Mouse (Mus musculus) embryonic stem cell, embryonic (primary cell): ENCODE measurements around the gene Lama5.

ENCODE experiments used
- CTCF ChIA-PET, 4 experiments: fragments of 300-600 bp in 2 of 4; fragments of 350-600 bp in 2 of 4; sonication (Branson Sonifier 250); formaldehyde crosslinking; loops; one replicate each; lab custom pipeline; 2022; ENCODE audit warnings: inconsistent platforms in 2 of 4; lab: Charles Lee
- POLR2A ChIA-PET, 4 experiments: fragments of 300-600 bp in 2 of 4; fragments of 350-600 bp in 2 of 4; sonication (Branson Sonifier 250); formaldehyde crosslinking; loops; one replicate each; lab custom pipeline; 2022; ENCODE audit warnings: antibody characterized with exemption in 4 of 4, inconsistent platforms in 1 of 4; lab: Charles Lee

The Lama5 gene

DNA sequence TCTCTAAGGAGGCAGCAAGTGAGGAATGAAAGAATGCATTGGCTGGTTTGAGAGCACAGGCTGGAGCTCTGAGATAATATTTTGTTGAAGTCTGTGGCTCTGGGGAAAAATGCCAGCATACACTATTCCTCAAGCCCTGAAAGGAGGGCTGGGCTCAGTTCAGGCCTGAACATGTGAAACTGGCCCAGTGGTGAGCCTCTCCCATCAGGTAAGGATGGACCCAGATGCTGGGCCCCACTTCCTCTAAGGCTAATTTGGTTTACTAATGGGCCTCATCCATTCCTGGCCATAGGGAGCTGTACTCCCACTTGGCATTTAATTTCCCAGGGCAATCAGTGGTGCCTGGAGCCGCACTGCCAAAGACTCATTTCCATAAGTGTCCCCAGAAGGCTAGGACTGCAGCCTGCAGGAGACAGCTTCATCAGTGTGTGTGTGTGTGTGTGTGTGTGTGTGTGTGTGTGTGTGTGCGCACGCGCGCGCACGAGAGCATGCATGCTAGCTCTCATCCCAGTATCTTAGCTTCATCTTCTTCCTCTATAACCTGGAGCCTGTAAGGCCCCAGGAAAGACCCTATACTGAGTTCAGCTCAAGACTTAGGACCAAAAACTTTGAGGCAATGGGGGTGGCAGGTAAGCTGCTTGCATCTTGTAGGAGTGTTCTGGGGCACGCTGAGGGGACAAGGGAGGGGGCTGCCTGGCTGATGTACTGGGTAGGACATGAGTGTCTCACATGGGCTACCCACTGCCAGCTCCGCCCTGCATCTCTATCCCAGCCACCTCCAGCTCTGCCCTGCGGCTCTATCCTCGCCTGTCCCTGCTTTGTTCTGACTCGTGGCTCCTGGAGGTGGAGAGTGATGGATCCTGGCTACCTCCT is 20.3 kb downstream of the Lama5 start:
- POLR2A ChIA-PET, result interaction anchor here (0.6 to 32.9 kb wide), 24 partner anchors 11 to 698 kb away, joined by 3 to 743 read pairs (median 4); partner anchors contain the start of genes Lama5 (in 2 of the 4) and Rps21 (in 2 of the 4)

DNA sequence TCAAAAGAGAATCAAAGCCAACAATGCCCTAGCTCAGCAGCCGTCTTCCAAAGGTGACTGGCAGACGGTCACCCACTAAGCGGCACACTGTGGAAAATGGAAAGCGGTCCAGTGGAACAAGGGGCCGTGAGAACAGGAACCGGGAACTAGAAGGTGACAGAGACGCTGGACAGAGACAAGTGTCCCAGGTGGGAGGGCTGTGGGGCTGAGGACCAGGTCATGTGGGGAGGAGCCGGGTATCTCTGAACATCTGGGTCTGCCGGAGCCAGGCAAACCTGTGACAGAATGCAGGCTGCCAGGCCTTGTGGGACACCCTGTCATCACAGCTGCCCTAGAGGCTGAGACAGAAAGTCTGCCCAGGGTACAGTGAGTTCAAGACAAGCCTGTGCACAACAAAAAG is 21.2 kb downstream of the Lama5 start:
- POLR2A ChIA-PET, result interaction anchor here (0.6 to 32.9 kb wide), 16 partner anchors 10 to 53 kb away, joined by 3 to 743 read pairs (median 4); partner anchors contain the start of genes Lama5 (in 2 of the 4) and Rps21 (in 1 of the 4)
- CTCF ChIA-PET, result interaction anchor here in 2 of 4 experiments (0.6 to 1.0 kb wide), 3 partner anchors 9 to 108 kb away, joined by 3 to 6 read pairs (median 3); no protein-coding TSS in a partner anchor

More for the DNA sequence above, 20.3 kb downstream of the Lama5 start:
- CTCF ChIA-PET, result interaction anchor here (0.6 to 1.4 kb wide), 8 partner anchors 10 to 109 kb away, joined by 3 to 6 read pairs (median 4); no protein-coding TSS in a partner anchor

DNA sequence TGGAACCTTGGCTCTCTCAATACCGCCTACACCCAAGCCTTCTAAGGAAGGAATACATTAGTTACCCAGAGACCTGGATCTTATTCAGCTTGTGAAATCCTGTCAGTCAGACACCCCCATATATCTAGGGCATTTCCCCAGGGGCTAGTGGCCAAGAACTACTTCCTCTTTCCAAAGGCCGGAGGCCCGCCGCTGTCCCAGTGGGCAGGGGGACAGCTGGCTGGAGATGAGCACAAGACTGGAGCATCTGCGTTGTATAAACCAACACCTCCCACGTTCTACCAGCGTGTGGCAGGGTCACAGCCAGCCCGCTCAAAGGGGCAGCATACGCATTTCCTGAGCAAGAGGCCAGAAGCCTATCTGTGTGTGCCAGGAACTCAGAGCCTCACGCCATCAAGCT is 22.9 kb downstream of the Lama5 start:
- POLR2A ChIA-PET, result interaction anchor here in 2 of 4 experiments (0.9 to 32.9 kb wide), 7 partner anchors 11 to 55 kb away, joined by 3 to 743 read pairs (median 18); partner anchors contain the start of genes Lama5 (in 2 of the 2) and Rps21 (in 1 of the 2)
- CTCF ChIA-PET, result interaction anchor here in 2 of 4 experiments (1.3 to 1.6 kb wide), 3 partner anchors 10 to 48 kb away, joined by 3 to 5 read pairs (median 3); no protein-coding TSS in a partner anchor

DNA sequence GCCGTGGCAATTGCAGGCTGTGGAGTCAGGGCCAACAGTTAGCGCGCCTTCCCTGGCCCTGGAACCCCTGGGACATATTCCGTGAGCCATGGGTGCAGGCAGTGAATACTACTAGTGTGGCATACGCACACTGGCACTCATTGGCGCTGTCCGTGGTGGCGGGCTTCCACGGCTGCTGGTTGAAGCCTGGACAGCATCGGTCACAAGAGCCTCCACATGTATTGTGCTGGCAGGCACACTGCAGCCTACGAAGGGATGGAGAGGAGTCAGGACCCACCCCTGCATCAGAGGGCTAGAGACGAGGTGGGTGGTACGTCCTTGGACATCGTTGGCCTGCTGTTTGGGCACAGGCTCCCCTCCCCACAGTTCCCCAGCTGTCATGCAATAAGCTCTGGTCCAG is 23.4 kb downstream of the Lama5 start:
- POLR2A ChIA-PET, result interaction anchor here in 2 of 4 experiments (0.6 to 32.9 kb wide), 9 partner anchors 8 to 85 kb away, joined by 3 to 743 read pairs (median 4); partner anchors contain the start of genes Lama5 (in 2 of the 2) and Rps21 (in 2 of the 2)
- CTCF ChIA-PET, result interaction anchor here in 2 of 4 experiments (0.5 to 1.6 kb wide), 4 partner anchors 11 to 989 kb away, joined by 3 to 5 read pairs (median 3); no protein-coding TSS in a partner anchor

DNA sequence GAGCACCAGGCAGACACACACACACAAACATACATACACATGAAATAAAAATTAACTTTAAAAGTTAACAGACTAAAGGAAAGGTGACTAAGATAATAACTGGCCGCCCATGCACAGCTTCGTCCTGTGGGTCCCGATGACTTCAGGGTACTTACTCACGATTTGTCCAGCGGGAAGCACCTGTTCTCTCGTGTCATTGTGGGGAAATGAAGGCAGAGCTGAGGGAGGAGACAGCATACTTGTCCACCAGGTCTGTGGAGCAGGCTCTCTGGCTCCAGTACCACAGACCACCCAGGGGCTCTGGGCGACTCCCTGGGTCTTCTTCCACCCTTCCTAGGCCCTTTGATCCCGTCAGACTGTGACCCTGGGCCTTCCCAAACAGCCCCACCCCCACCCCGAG is 24.4 kb downstream of the Lama5 start:
- CTCF ChIA-PET, result interaction anchor here in 1 of 4 experiments (1.1 kb wide), 1 partner anchor 11 kb away, joined by 3 read pairs; no protein-coding TSS in a partner anchor
- POLR2A ChIA-PET, result interaction anchor here in 3 of 4 experiments (0.6 to 32.9 kb wide), 13 partner anchors 8 to 84 kb away, joined by 3 to 743 read pairs (median 4); partner anchors contain the start of genes Lama5 (in 2 of the 3) and Rps21 (in 2 of the 3)

DNA sequence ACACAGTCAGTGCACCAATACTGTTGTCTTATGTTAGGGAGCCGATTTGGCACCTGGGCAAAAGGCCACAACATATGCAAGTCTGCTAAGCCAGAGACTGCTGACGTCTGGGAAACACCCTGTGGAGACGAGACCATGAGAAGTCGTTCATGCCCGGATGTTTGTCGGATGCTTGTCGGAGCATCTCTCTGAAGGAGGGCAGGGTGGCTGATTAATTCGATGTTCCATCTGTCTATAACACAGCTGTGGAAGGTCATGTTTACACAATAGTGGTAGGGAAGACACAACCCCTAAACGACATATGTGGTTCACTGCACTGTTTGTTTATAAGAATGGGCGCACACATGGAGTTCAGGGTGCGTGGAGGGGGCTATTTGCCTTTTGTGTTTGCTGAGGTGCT is 25.0 kb downstream of the Lama5 start:
- POLR2A ChIA-PET, result interaction anchor here in 3 of 4 experiments (0.6 to 32.9 kb wide), 17 partner anchors 8 to 246 kb away, joined by 3 to 743 read pairs (median 4); partner anchors contain the start of genes Lama5 (in 2 of the 3) and Rps21 (in 1 of the 3)
- CTCF ChIA-PET, result interaction anchor here in 1 of 4 experiments (1.1 kb wide), 1 partner anchor 12 kb away, joined by 3 read pairs; no protein-coding TSS in a partner anchor

DNA sequence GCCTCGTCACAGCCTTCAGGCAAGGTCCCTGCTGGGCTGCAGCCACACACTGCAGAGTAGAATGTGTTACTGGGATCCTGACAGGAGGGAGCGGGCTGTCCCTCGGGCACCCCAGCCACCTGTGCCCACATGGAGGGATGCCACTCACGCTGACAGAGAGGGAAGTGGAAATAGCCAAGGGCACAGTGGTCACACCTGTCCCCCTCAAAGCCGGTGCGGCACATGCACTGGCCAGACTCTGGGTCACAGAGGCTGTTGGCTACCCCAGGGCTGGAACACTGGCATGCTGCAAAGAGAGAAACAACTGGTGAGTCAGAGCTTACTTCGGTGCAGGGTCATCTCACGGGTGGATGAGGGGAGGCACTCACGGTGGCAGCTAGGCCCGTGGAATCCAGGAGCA is 26.9 kb downstream of the Lama5 start:
- ChIA-PET POLR2A (interaction anchor here (0.6 to 32.9 kb wide), 15 partner anchors 8 to 238 kb away, joined by 3 to 743 read pairs (median 3); partner anchors contain the start of genes Hrh3 (in 1 of the 4), Lama5 (in 1 of the 4) and Rps21 (in 1 of the 4)), CTCF (interaction anchor here in 3 of 4 experiments (0.6 to 2.3 kb wide), 4 partner anchors 9 to 1132 kb away, joined by 3 to 14 read pairs (median 8); no protein-coding TSS in a partner anchor)

DNA sequence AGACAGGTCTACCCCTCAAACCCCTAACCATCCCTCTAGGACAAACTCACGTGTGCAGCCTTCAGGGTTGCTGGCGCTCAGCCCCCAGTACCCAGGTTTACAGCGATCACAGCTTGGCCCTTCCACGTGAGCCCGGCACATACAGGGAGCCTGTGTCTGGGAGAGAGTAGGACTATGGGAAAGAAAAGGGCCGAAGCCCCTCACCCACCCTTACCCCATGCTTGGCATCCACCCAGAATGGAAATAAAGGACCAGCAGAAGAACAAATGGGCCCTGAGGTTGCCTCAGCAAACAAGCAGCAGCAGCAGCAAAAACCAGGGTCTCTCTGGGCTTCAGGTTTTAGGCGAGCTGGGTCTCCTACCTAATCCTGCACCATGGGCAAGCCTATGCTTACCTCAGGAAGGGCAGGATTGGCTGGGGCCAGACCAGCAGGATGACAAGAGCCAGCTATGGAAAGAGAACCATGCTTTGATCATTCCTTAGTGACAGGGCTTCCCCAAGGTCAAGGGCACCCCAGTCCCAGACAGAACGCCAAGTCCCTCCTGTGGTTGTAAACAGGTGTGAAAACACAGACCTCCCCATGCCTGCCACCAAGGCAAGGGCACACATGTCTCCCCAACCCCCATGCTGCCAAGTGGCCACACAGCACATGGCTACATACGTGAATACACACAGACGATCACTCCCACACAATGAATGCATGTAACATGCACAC is 28.2 kb downstream of the Lama5 start:
- POLR2A ChIA-PET, result interaction anchor here in 2 of 4 experiments (1.0 to 32.9 kb wide), 8 partner anchors 10 to 93 kb away, joined by 3 to 743 read pairs (median 4); partner anchors contain the start of genes Hrh3 (in 1 of the 2), Lama5 (in 1 of the 2) and Rps21 (in 1 of the 2)
- CTCF ChIA-PET, result interaction anchor here in 1 of 4 experiments (2.3 kb wide), 1 partner anchor 10 kb away, joined by 14 read pairs; no protein-coding TSS in a partner anchor

DNA sequence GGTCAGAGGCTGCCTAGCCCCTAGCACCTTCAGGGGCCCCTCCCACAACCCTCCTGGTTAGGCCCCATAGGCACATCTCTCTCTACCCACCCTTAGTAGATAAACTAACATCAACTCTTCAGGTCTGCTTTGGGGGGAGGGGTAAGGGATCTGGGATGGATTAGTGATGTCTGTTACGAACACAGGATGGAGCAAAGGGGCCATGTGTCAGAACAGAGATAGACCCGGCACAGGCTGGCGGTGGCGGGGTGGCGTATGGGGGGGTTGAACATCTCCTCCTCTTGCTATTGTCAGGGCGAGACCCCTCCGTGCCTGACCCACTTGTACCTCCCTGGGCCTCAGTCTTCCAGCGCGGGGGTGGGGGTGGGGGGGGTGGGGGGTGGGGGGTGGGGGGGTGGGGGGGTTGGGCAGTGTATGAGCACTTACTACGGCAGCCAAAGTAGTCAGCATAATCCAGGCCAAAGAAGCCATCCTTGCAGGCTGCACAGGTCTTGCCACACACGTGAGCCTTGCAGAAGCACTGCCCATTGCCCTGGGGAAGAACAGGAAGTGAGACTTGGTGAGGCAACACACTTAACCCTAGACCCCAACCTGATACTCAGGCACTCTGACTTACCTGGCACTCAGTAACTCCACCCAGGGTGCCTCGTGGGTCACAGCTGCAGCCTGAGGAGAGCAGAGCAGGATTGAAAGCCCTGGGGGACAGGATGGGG is 28.9 kb downstream of the Lama5 start:
- POLR2A ChIA-PET, result interaction anchor here in 2 of 4 experiments (0.7 to 32.9 kb wide), 10 partner anchors 11 to 61 kb away, joined by 3 to 743 read pairs (median 10); partner anchors contain the start of genes Lama5 (in 1 of the 2) and Rps21 (in 1 of the 2)

DNA sequence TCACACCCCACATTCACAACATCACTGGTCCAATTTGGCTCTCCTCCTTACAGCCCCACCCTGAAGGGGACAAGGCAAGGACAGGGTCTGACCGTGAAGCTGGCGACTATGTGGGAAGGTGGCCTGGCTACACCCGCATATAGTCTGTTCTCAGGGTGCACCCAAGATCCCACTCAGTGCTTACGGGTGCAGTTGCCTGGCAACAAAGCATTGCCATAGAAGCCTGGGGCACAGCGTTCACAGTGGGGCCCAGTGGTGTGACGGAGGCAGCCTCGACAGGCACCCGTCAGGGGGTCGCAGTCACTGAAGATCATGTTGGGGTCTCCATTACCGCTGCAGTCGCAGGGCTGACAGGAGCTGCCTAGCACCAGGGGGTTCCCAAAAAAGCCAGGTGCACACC is 38.3 kb downstream of the Lama5 start:
- ChIA-PET POLR2A (interaction anchor here in 2 of 4 experiments (0.5 to 1.6 kb wide), 5 partner anchors 9 to 70 kb away, joined by 3 to 5 read pairs (median 4); partner anchors contain the start of gene Rps21 (in 1 of the 2)), CTCF (no interaction called here)

More for the DNA sequence above, 28.9 kb downstream of the Lama5 start:
- CTCF ChIA-PET, result interaction anchor here in 1 of 4 experiments (0.6 to 2.3 kb wide), 2 partner anchors 11 to 1716 kb away, joined by 8 to 14 read pairs; no protein-coding TSS in a partner anchor

DNA sequence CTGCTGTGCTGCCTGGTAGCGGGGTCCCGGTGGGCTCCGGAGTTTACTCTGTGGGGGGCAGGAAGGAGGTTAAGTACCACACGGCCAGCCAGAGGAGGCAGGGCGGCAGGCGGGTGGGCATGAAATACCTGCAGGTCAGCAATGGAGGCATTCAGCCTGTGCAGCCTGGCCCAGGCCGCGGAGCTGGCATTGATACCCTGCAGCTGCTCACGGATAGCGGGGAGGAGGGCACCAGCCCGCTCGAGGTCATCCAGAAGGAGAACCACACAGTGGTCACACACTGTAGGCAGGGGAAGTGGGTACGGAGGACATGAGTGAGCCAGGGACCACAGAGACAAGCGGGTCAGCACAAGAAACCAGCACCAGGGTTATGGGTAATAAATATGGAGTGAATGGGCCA is 40.0 kb downstream of the Lama5 start:
- CTCF ChIA-PET, result interaction anchor here in 2 of 4 experiments (1.0 to 1.3 kb wide), 2 partner anchors 65 to 66 kb away, joined by 4 to 12 read pairs; no protein-coding TSS in a partner anchor
- POLR2A ChIA-PET, result interaction anchor here in 3 of 4 experiments (0.8 to 5.1 kb wide), 8 partner anchors 9 to 74 kb away, joined by 3 to 30 read pairs (median 4); partner anchors contain the start of gene Rps21 (in 2 of the 3)

DNA sequence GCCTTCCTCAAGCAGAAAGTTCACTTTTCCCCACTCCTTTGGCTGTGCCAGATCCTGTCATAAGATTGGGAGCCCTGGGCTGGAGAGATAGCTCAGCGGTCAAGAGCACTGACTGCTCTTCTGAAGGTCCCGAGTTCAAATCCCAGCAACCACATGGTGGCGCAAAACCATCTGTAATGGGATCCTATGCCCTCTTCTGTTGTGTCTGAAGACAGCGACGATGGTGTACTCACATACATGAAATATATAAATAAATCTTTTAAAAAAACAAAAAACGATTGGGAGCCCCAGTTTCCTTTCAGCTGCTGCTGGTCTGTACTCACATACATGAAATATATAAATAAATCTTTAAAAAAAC is 40.9 kb downstream of the Lama5 start:
- ChIA-PET POLR2A (interaction anchor here in 3 of 4 experiments (0.7 to 5.1 kb wide), 17 partner anchors 8 to 143 kb away, joined by 3 to 30 read pairs (median 3); partner anchors contain the start of genes Rps21 (in 2 of the 3), Psma7 (in 1 of the 3) and Ss18l1 (in 1 of the 3)), CTCF (interaction anchor here (0.6 to 2.8 kb wide), 11 partner anchors 9 to 948 kb away, joined by 3 to 16 read pairs (median 3); no protein-coding TSS in a partner anchor)

DNA sequence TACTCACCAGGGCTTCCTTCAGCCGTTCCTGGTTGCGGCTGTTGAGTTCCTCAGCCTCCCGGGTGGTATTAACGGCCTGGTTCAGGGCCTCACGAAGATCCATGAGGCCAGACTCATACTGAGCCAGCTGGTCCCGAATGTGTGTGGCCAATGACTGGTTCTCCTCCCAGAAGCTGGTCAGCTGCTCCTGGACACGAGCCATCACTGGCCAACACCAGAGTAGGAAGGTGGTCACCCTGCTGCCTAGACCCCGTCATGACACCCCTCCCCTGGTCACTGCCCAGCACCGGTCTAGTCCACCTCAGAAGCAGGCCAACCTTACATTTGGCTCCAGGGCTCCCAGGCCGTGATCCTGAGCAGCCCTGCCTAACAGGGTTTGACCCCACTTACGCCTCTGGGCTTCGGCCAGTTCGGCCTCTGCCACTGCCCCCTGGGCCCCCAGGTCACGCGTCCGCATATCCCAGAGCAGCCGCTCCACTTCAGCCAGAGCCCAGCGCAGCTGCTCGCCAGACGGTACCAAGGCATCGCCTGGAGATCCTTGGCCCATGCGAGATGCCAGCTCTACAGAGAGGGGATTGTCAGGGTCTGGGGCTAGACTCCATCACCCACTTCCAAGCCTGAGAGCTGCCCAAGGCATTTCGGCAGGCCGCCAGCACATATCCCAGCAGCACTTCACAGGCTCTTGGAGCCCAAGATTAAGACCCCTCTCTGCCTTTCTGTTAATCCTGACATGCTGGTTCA is 41.5 kb downstream of the Lama5 start:
- CTCF ChIA-PET, result interaction anchor here in 3 of 4 experiments (0.7 to 2.8 kb wide), 9 partner anchors 8 to 72 kb away, joined by 3 to 16 read pairs (median 4); no protein-coding TSS in a partner anchor
- POLR2A ChIA-PET, result interaction anchor here in 2 of 4 experiments (0.8 to 5.1 kb wide), 17 partner anchors 9 to 142 kb away, joined by 3 to 30 read pairs (median 3); partner anchors contain the start of genes Rps21 (in 2 of the 2), Adrm1 (in 1 of the 2), Psma7 (in 1 of the 2) and Ss18l1 (in 1 of the 2)

DNA sequence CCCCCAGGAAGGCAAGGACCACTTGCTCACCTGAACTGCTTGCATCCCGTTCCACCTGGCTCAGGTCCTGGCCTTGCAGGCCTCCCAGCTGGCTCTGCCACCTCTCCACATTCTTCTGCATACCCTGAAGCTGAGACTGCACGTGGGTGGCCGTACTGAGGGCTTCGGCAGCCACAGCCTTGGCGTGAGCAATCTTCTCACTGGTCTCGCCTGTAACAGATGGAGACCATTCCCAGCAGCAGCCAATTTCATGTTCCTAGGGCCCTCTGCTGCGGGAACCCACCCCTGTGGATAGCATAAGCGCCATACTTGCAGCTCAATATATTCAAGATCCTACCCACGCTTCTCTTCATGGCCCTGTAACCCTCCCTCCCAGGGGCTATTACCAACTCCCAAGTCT is 44.1 kb downstream of the Lama5 start:
- ChIA-PET CTCF (interaction anchor here in 2 of 4 experiments (1.2 to 2.7 kb wide), 3 partner anchors 27 to 69 kb away, joined by 4 to 10 read pairs (median 4); no protein-coding TSS in a partner anchor), POLR2A (interaction anchor here in 3 of 4 experiments (0.6 to 4.4 kb wide), 12 partner anchors 8 to 94 kb away, joined by 3 to 23 read pairs (median 4); partner anchors contain the start of gene Rps21 (in 2 of the 3))

DNA sequence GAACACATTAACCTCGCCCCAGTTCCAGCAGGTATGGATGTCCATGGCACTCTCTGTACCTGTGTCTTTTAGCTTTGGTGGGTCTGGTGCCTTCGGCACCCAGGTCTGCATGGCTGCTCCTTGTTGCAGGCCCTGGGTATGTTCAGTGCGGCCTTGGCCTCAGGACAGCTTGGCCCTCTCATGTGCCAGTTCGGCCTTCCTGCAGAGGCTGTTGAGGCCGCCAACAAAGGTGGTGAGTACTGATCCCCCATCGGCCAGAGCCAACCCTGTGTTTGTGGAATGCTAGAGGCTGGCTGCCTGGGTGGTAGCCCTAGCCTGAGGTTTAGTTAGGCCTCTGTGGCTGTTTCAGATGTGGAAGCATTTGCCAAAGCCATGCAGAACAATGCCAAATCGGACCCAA is 49.9 kb downstream of the Lama5 start:
- ChIA-PET POLR2A (interaction anchor here in 2 of 4 experiments (0.7 to 7.6 kb wide), 14 partner anchors 9 to 1143 kb away, joined by 3 to 92 read pairs (median 11); partner anchors contain the start of genes Rps21 (in 2 of the 2) and Lama5 (in 1 of the 2)), CTCF (interaction anchor here in 2 of 4 experiments (0.6 to 1.5 kb wide), 2 partner anchors 9 to 76 kb away, joined by 4 to 6 read pairs; no protein-coding TSS in a partner anchor)
